Mouse (Mus musculus) frontal cortex, postnatal 10 days (tissue): ENCODE results near the gene Gm8453.
"Not testable (repeated sequence)": the region's sequence is repeated elsewhere in the genome, so short reads cannot be mapped to it uniquely, and the experiment has no call there.

Experiments
- DNase-seq, 2 experiments: peaks; one replicate each; pipeline ENCODE4 v3.0.0; 2022; ENCODE audit warnings: low spot score in 2 of 2, mixed read lengths in 1 of 2

The Gm8453 gene

GRCm38 (mm10) chr7:22229384-22229783 lies at the start of gene Gm8453:
TSS of gene Gm8453 (minus strand) at chr7:22229484.
- not testable (repeated sequence) for DNase-seq

GRCm38 (mm10) chr7:22201164-22201563 lies 28.1 kb downstream of the Gm8453 start, which contains the start of gene Gm8653:
TSS of gene Gm8653 (minus strand) at chr7:22201264.
- DNase-seq = not testable (repeated sequence)

- not testable (repeated sequence) for DNase-seq
Measured at GRCm38 (mm10) chr7:22189077-22189476, 40.2 kb downstream of the Gm8453 start, which contains the start of gene Vmn1r143. TSS of gene Vmn1r143 (plus strand) at chr7:22189377.
